Mouse (Mus musculus): ENCODE results near the gene Gm20604. TPM values are rescaled to one million over a fixed set of nuclear protein-coding genes. Genes with fewer than 3 reads are reported as not detected.

The Gm20604 gene
- polyA plus RNA-seq, 1 experiment = 0.86 TPM

DNA sequence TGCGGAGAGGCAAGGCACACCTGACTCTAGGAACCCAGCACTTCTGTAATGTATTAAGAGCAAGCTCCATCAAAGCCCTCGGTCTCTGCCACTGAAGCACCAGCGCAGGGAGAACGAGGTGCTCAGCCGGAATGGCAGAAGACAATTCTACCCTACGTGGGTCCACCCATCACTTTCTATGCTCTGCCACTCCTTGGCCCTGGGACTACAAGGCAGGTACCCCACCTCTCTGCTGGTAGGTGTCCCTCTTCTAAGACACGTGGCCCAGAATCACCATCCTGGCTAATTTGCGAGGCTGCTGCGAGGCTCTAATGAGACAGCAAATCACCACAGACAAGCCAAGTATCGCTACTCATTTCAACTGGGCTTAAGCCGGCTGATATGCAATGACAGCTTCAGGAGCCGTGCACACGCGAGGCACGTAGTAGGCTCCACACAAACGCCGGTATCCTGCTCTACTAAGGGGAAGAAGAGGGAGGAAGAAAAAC lies 54.5 kb downstream of the Gm20604 start:
- H3K4me3 ChIP-seq (ENCODE audit: extremely low read depth, insufficient read depth, insufficient read length) = peak overlapping the region; percentile 98
- H3K4me1 ChIP-seq (ENCODE audit: control insufficient read depth, insufficient read depth, insufficient read length) = peaks cover 18% of the 10 kb centered on the region; the same call in 1 of the 2 replicates
- H3K27me3 ChIP-seq (ENCODE audit: control insufficient read depth, insufficient read depth, low read length) = no peaks in the 10 kb centered on the region
- H3K27ac ChIP-seq (ENCODE audit: insufficient read depth, low read length) = peak overlapping the region; percentile 84
- TF ChIP-seq CTCF (IDR thresholded peaks at IDR 0.05; ENCODE audit: extremely low read depth, insufficient read depth, insufficient read length, insufficient replicate concordance) = no peak
- TF ChIP-seq POLR2A (IDR thresholded peaks at IDR 0.05; ENCODE audit: low read depth, low read length) = no peak
- H3K36me3 ChIP-seq (ENCODE audit: control insufficient read depth, insufficient read depth, low read length) = no peaks in the 10 kb centered on the region
- no peak for DNase-seq (ENCODE audit: low read depth in 1 of 2, low spot score in 2 of 2)
- 5% methylated on average over 17 of the region's 17 CpGs for WGBS

DNA sequence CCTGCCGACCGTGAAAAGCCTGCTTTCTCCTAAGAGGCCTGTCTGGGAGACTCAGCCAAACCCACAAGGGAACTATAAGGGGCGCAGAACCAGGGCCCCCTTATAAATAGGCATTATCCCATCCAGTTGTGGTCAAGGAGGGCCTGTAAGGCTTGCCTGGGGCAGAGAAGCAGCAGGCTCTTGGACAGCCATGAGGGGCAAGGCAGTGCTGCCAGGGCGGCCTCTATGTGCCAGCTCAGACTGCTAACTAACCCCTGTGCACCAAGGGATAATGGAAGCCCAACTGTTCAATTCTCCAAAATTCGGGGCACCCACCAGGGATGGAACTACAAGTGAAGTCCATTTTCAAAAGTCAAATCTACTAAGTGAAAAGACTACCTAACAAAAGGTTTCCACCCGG lies 55.0 kb downstream of the Gm20604 start:
- TF ChIP-seq CTCF (IDR thresholded peaks at IDR 0.05; ENCODE audit: extremely low read depth, insufficient read depth, insufficient read length, insufficient replicate concordance) = no peak
- TF ChIP-seq POLR2A (IDR thresholded peaks at IDR 0.05; ENCODE audit: low read depth, low read length) = no peak
- Histone ChIP-seq H3K4me1 (ENCODE audit: control insufficient read depth, insufficient read depth, insufficient read length) (peaks cover 23% of the 10 kb centered on the region; the same call in 1 of the 2 replicates), H3K36me3 (ENCODE audit: control insufficient read depth, insufficient read depth, low read length) (no peaks in the 10 kb centered on the region), H3K27ac (ENCODE audit: insufficient read depth, low read length) (peak overlapping the region; percentile 84), H3K27me3 (ENCODE audit: control insufficient read depth, insufficient read depth, low read length) (no peaks in the 10 kb centered on the region), H3K4me3 (ENCODE audit: extremely low read depth, insufficient read depth, insufficient read length) (peak overlapping the region; percentile 98; the same call in 1 of the 2 replicates)
- 26% methylated on average over 6 of the region's 6 CpGs for WGBS
- no peak for DNase-seq (ENCODE audit: low read depth in 1 of 2, low spot score in 2 of 2)

DNA sequence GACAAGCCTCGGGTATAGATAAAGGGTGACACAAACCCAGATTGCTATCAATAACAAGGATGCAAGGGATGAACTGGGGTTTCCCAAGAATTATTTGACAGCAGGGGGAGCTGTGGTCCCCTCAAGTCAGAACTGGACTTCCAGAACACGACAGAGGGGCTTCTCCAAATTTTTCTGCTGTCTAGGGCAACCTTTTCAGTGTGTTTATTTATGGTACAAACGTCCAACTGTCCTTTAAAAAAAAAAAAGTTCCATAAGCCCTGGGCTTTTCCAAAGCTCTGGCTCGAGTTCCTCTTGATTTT lies 55.4 kb downstream of the Gm20604 start:
- DNase-seq (ENCODE audit: low read depth in 1 of 2, low spot score in 2 of 2) = no peak
- WGBS = 6% methylated on average over 4 of the region's 4 CpGs
- H3K36me3 ChIP-seq (ENCODE audit: control insufficient read depth, insufficient read depth, low read length) = no peaks in the 10 kb centered on the region
- peaks cover 27% of the 10 kb centered on the region; the same call in 1 of the 2 replicates for H3K4me1 ChIP-seq (ENCODE audit: control insufficient read depth, insufficient read depth, insufficient read length)
- peak overlapping the region; percentile 53; the same call in 1 of the 2 replicates for H3K4me3 ChIP-seq (ENCODE audit: extremely low read depth, insufficient read depth, insufficient read length)
- peak overlapping the region; percentile 77 for H3K27ac ChIP-seq (ENCODE audit: insufficient read depth, low read length)
- H3K27me3 ChIP-seq (ENCODE audit: control insufficient read depth, insufficient read depth, low read length) = no peaks in the 10 kb centered on the region
- no peak for TF ChIP-seq CTCF (IDR thresholded peaks at IDR 0.05; ENCODE audit: extremely low read depth, insufficient read depth, insufficient read length, insufficient replicate concordance)
- TF ChIP-seq POLR2A (IDR thresholded peaks at IDR 0.05; ENCODE audit: low read depth, low read length) = no peak

DNA sequence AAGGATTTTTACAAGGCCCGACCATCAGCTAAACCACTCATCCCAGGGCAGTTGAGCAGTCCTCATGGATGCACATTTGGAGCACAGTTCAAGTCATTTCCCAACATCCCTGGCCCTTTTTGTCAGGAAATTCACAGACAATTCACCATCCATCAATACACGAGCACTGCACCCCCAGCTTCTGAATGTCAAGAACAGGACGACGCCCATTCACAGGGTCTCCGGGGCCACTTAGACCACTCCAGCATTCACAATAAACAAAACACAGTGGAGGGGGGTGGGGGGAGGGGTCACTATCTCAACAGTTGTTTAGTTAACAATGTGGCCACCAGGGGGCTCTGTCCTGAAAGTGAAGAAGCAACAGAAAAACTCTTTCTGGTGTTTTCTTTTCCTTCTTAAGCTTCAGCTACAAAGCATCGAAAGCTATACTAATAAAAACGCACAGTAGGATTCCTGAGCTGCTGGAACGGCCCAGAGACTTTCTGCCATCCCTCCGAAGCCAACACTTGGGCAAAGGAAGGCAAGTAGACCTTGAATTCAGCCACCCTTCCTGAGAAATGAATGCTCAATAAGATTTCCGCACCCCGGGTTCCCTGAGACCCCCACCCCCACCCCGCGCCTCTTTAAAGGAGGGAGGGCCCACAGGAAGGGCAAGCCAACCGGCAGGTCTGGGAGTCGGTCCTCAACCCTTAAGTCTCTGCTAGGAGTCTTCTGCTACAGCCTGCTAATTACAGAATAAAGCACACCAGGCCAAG lies 55.9 kb downstream of the Gm20604 start:
- Histone ChIP-seq H3K4me1 (ENCODE audit: control insufficient read depth, insufficient read depth, insufficient read length) (peaks cover 32% of the 10 kb centered on the region; the same call in 1 of the 2 replicates), H3K27me3 (ENCODE audit: control insufficient read depth, insufficient read depth, low read length) (no peaks in the 10 kb centered on the region), H3K27ac (ENCODE audit: insufficient read depth, low read length) (peak overlapping the region; percentile 77), H3K4me3 (ENCODE audit: extremely low read depth, insufficient read depth, insufficient read length) (peak overlapping the region; percentile 53; the same call in 1 of the 2 replicates), H3K36me3 (ENCODE audit: control insufficient read depth, insufficient read depth, low read length) (no peaks in the 10 kb centered on the region)
- DNase-seq (ENCODE audit: low read depth in 1 of 2, low spot score in 2 of 2) = peak; percentile 76 to 78
- WGBS = 10% methylated on average over 15 of the region's 15 CpGs
- TF ChIP-seq CTCF (IDR thresholded peaks at IDR 0.05; ENCODE audit: extremely low read depth, insufficient read depth, insufficient read length, insufficient replicate concordance) (peak; percentile 23; the same call in 1 of the 2 replicates), POLR2A (IDR thresholded peaks at IDR 0.05; ENCODE audit: low read depth, low read length) (no peak)

DNA sequence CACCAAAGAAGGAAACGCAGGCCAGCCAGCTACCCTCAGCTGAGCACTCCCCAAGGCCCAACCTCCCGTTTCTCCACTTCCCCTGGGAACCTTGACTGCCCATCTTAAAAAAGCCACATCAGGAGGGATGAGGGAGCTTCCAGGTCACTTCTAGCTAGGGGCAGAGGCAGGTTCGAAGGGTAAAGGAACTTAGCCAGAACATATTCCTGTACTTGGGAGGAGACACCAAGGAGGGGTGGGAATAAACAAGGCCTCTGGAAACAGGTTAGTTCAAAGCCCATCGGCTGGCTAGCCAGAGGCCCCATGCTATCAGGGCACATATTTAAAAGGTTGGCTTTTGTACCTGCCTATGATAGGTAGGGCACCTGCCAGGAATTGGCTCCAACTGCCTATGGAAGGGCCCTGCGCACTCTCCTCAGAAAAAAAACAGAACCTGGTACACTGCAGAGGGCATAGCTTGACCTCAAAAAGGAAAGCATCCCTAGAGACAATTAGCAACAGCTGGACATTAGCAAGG lies 56.7 kb downstream of the Gm20604 start:
- H3K27me3 ChIP-seq (ENCODE audit: control insufficient read depth, insufficient read depth, low read length) = no peaks in the 10 kb centered on the region
- WGBS = 59% methylated on average over 5 of the region's 5 CpGs
- TF ChIP-seq POLR2A (IDR thresholded peaks at IDR 0.05; ENCODE audit: low read depth, low read length) (no peak), CTCF (IDR thresholded peaks at IDR 0.05; ENCODE audit: extremely low read depth, insufficient read depth, insufficient read length, insufficient replicate concordance) (no peak)
- H3K4me3 ChIP-seq (ENCODE audit: extremely low read depth, insufficient read depth, insufficient read length) = no peak overlapping the region
- H3K27ac ChIP-seq (ENCODE audit: insufficient read depth, low read length) = no peak overlapping the region
- peaks cover 39% of the 10 kb centered on the region; the same call in 1 of the 2 replicates for H3K4me1 ChIP-seq (ENCODE audit: control insufficient read depth, insufficient read depth, insufficient read length)
- H3K36me3 ChIP-seq (ENCODE audit: control insufficient read depth, insufficient read depth, low read length) = no peaks in the 10 kb centered on the region
- DNase-seq (ENCODE audit: low read depth in 1 of 2, low spot score in 2 of 2) = no peak

DNA sequence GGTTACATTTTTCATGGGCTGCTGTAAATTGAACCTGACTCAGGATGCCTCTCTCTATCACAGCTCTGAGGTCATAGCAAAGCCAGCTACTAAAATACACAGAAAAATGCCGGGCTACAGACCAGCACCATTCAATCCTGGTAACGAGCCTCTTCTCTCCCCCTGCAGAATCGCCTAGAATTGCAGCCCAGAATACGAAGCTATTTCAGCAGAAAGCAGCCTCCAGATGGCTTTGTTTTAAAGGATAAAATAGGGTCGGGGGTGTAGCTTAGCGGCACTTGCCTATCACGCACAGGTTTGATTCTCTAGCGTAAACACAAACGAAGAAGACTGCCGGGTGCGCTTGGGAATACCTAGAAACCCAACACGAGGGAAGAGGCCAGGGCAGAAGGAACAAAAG lies 58.0 kb downstream of the Gm20604 start:
- H3K4me3 ChIP-seq (ENCODE audit: extremely low read depth, insufficient read depth, insufficient read length) = no peak overlapping the region
- no peak for TF ChIP-seq POLR2A (IDR thresholded peaks at IDR 0.05; ENCODE audit: low read depth, low read length)
- TF ChIP-seq CTCF (IDR thresholded peaks at IDR 0.05; ENCODE audit: extremely low read depth, insufficient read depth, insufficient read length, insufficient replicate concordance) = no peak
- DNase-seq (ENCODE audit: low read depth in 1 of 2, low spot score in 2 of 2) = no peak
- H3K4me1 ChIP-seq (ENCODE audit: control insufficient read depth, insufficient read depth, insufficient read length) = peaks cover 44% of the 10 kb centered on the region; the same call in 1 of the 2 replicates
- H3K27ac ChIP-seq (ENCODE audit: insufficient read depth, low read length) = no peak overlapping the region
- WGBS = 82% methylated on average over 12 of the region's 12 CpGs
- no peaks in the 10 kb centered on the region for H3K36me3 ChIP-seq (ENCODE audit: control insufficient read depth, insufficient read depth, low read length)
- H3K27me3 ChIP-seq (ENCODE audit: control insufficient read depth, insufficient read depth, low read length) = no peaks in the 10 kb centered on the region

All from spleen, adult 2 months (tissue).